Mouse (Mus musculus): ENCODE data around the gene Rab27a.
"Not testable (repeated sequence)": the region's sequence is repeated elsewhere in the genome, so short reads cannot be mapped to it uniquely, and the experiment has no call there.

Rab27a gene

GRCm38 (mm10) chr9:73090121-73090520, 45.5 kb downstream of the Rab27a start:
- DNase-seq (ENCODE audit: low read depth, low spot score) = no peak

- peak; percentile 73 for DNase-seq (ENCODE audit: low read depth, low spot score)
Observed at GRCm38 (mm10) chr9:73091747-73092146, 47.1 kb downstream of the Rab27a start.

GRCm38 (mm10) chr9:73094580-73094979, 49.9 kb downstream of the Rab27a start:
- peak; percentile 32 for DNase-seq (ENCODE audit: low read depth, low spot score)

- DNase-seq (ENCODE audit: low read depth, low spot score) = no peak
Observed at GRCm38 (mm10) chr9:73097898-73098297, 53.2 kb downstream of the Rab27a start.

- no peak for DNase-seq (ENCODE audit: low read depth, low spot score)
Observed at GRCm38 (mm10) chr9:73101536-73101935, 56.9 kb downstream of the Rab27a start, which contains the start of gene Khdc3. Khdc3 (plus strand) TSS chr9:73101836.

- DNase-seq (ENCODE audit: low read depth, low spot score) = no peak
Observed at GRCm38 (mm10) chr9:73102181-73102580, 57.5 kb downstream of the Rab27a start, which contains the start of gene Gm20509. Gm20509 (plus strand) TSS chr9:73102470.

- DNase-seq (ENCODE audit: low read depth, low spot score) = peak; percentile 34
Observed at GRCm38 (mm10) chr9:73103159-73103879, 58.7 kb downstream of the Rab27a start.

- DNase-seq (ENCODE audit: low read depth, low spot score) = no peak
Observed at GRCm38 (mm10) chr9:73103880-73104198, 59.2 kb downstream of the Rab27a start.

GRCm38 (mm10) chr9:73105141-73105540, 60.5 kb downstream of the Rab27a start:
- no peak for DNase-seq (ENCODE audit: low read depth, low spot score)

- DNase-seq (ENCODE audit: low read depth, low spot score) = no peak
Observed at GRCm38 (mm10) chr9:73105771-73106170, 61.1 kb downstream of the Rab27a start.

- DNase-seq (ENCODE audit: low read depth, low spot score) = peak; percentile 88
Observed at GRCm38 (mm10) chr9:73112919-73113906, 68.6 kb downstream of the Rab27a start, which contains the start of gene Rsl24d1. Rsl24d1 (plus strand) TSS chr9:73113426.

- not testable (repeated sequence) for DNase-seq (ENCODE audit: low read depth, low spot score)
Observed at GRCm38 (mm10) chr9:73116704-73117103, 72.0 kb downstream of the Rab27a start.

GRCm38 (mm10) chr9:73118012-73118411, 73.4 kb downstream of the Rab27a start:
- DNase-seq (ENCODE audit: low read depth, low spot score) = no peak

- DNase-seq (ENCODE audit: low read depth, low spot score) = no peak
Observed at GRCm38 (mm10) chr9:73121735-73122134, 77.1 kb downstream of the Rab27a start.

GRCm38 (mm10) chr9:73125043-73125570, 80.5 kb downstream of the Rab27a start:
- no peak for DNase-seq (ENCODE audit: low read depth, low spot score)

- DNase-seq (ENCODE audit: low read depth, low spot score) = no peak
Observed at GRCm38 (mm10) chr9:73127457-73127856, 82.8 kb downstream of the Rab27a start.

- no peak for DNase-seq (ENCODE audit: low read depth, low spot score)
Observed at GRCm38 (mm10) chr9:73129875-73130274, 85.2 kb downstream of the Rab27a start.

- DNase-seq (ENCODE audit: low read depth, low spot score) = no peak
Observed at GRCm38 (mm10) chr9:73130529-73130928, 85.9 kb downstream of the Rab27a start.

GRCm38 (mm10) chr9:73137341-73137886, 92.8 kb downstream of the Rab27a start:
- DNase-seq (ENCODE audit: low read depth, low spot score) = no peak
